Mouse (Mus musculus): ENCODE data around the gene Asprv1.

Gene Asprv1

GRCm38 (mm10) chr6:86627946-86628345, at the start of gene Asprv1:
Gene Asprv1 (plus strand): TSS chr6:86628164.
- no peak for DNase-seq (ENCODE audit: low spot score in 2 of 2)

- DNase-seq (ENCODE audit: low spot score in 2 of 2): no peak
Measured at GRCm38 (mm10) chr6:86578396-86578795, 49.6 kb upstream of the Asprv1 start.

- DNase-seq (ENCODE audit: low spot score in 2 of 2): no peak
Measured at GRCm38 (mm10) chr6:86579066-86579784, 48.7 kb upstream of the Asprv1 start.

GRCm38 (mm10) chr6:86579926-86580325, 48.0 kb upstream of the Asprv1 start:
- no peak for DNase-seq (ENCODE audit: low spot score in 2 of 2)

GRCm38 (mm10) chr6:86583141-86583540, 44.8 kb upstream of the Asprv1 start:
- no peak for DNase-seq (ENCODE audit: low spot score in 2 of 2)

GRCm38 (mm10) chr6:86583601-86584215, 44.3 kb upstream of the Asprv1 start:
- no peak for DNase-seq (ENCODE audit: low spot score in 2 of 2)

GRCm38 (mm10) chr6:86584296-86585015, 43.5 kb upstream of the Asprv1 start:
- DNase-seq (ENCODE audit: low spot score in 2 of 2): peak; percentile 70 to 80

- peak; percentile 77 to 89 for DNase-seq (ENCODE audit: low spot score in 2 of 2)
Measured at GRCm38 (mm10) chr6:86585070-86585600, 42.8 kb upstream of the Asprv1 start.

- no peak for DNase-seq (ENCODE audit: low spot score in 2 of 2)
Measured at GRCm38 (mm10) chr6:86586070-86586469, 41.9 kb upstream of the Asprv1 start.

- DNase-seq (ENCODE audit: low spot score in 2 of 2): no peak
Measured at GRCm38 (mm10) chr6:86588429-86588828, 39.5 kb upstream of the Asprv1 start.

- DNase-seq (ENCODE audit: low spot score in 2 of 2): no peak
Measured at GRCm38 (mm10) chr6:86593146-86593897, 34.6 kb upstream of the Asprv1 start.

GRCm38 (mm10) chr6:86594636-86595035, 33.3 kb upstream of the Asprv1 start:
- DNase-seq (ENCODE audit: low spot score in 2 of 2): no peak

- no peak for DNase-seq (ENCODE audit: low spot score in 2 of 2)
Measured at GRCm38 (mm10) chr6:86595865-86596440, 32.0 kb upstream of the Asprv1 start.

GRCm38 (mm10) chr6:86598742-86599193, 29.2 kb upstream of the Asprv1 start:
- no peak for DNase-seq (ENCODE audit: low spot score in 2 of 2)

GRCm38 (mm10) chr6:86599197-86599596, 28.8 kb upstream of the Asprv1 start:
- peak; percentile 56 to 85 for DNase-seq (ENCODE audit: low spot score in 2 of 2)

GRCm38 (mm10) chr6:86599951-86600414, 28.0 kb upstream of the Asprv1 start:
- DNase-seq (ENCODE audit: low spot score in 2 of 2): no peak

- DNase-seq (ENCODE audit: low spot score in 2 of 2): no peak
Measured at GRCm38 (mm10) chr6:86605260-86605659, 22.7 kb upstream of the Asprv1 start.

GRCm38 (mm10) chr6:86606289-86606688, 21.7 kb upstream of the Asprv1 start:
- no peak for DNase-seq (ENCODE audit: low spot score in 2 of 2)

GRCm38 (mm10) chr6:86607471-86607870, 20.5 kb upstream of the Asprv1 start:
- DNase-seq (ENCODE audit: low spot score in 2 of 2): no peak

GRCm38 (mm10) chr6:86609235-86609634, 18.7 kb upstream of the Asprv1 start:
- DNase-seq (ENCODE audit: low spot score in 2 of 2): no peak

GRCm38 (mm10) chr6:86610714-86611113, 17.2 kb upstream of the Asprv1 start:
- no peak for DNase-seq (ENCODE audit: low spot score in 2 of 2)
